Mouse (Mus musculus): ENCODE results near the gene Prkar2b. TPM values are rescaled to one million over a fixed set of nuclear protein-coding genes. Genes with fewer than 3 reads are reported as not detected.
A peak's percentile ranks its signal among the peaks of the same experiment; 100 is the strongest.

The Prkar2b gene
- total RNA-seq, 4 experiments from 2014 or later, result 0.73 to 5.9 (median 3.0) TPM

DNA sequence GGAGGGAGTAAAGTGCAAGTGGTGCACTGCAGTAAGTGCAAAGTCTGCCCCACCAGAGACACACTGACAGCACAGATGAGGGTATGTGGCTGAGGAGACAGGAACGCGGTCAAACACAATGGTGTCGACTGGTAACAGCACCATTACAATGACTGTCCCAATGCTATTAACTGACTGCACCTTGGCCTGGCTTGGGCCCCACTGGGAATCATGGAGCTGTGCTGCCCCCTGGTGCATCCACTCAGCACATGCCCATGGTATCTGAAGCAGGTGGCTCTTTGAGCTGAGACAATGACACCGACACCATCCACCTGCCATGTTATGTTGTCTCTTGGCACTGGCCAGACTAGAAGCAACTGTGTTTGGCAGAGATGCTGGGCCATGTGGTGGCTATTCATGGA, 134.4 kb downstream of the Prkar2b start:
- DNase-seq (ENCODE audit: low spot score in 2 of 2), result peak; percentile 26 to 62

DNA sequence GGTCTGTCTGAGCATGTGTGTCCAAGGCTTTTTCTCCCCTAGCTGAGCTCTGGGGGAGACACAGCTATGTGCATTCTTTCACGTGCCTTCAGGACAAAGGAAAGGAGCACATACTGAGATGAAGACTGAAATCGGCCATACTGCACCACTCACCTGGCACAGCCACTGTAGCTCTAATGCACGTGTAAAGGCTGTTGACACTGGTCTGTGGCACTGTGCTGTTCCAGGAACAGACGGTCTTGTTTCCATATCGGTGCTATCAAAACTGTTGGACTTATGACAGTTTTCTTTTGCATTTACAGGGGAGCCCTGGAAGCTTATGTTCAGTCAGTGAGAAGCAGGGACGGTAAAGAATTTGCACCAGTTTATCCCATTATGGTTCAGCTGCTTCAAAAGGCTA, 135.8 kb downstream of the Prkar2b start:
- no peak for DNase-seq (ENCODE audit: low spot score in 2 of 2)

DNA sequence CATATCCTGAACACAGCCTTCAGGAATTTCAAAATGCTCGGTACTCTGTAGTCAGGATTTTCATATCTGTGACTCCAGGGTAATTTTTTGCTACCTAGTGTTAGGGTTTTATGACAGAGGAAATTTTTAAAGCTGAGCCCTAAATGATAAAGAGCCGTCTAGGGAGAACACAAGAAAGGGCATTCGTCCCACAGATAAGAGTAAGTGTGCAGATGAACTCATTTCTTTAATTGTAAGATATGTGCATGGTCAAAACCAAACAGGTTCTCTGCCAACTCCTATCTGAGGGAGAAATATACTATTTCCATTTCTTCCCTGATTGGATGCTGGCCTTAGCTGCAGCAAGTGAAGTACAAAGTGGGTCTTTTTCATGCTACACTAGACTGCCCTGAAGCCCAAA, 137.0 kb downstream of the Prkar2b start:
- no peak for DNase-seq (ENCODE audit: low spot score in 2 of 2)

DNA sequence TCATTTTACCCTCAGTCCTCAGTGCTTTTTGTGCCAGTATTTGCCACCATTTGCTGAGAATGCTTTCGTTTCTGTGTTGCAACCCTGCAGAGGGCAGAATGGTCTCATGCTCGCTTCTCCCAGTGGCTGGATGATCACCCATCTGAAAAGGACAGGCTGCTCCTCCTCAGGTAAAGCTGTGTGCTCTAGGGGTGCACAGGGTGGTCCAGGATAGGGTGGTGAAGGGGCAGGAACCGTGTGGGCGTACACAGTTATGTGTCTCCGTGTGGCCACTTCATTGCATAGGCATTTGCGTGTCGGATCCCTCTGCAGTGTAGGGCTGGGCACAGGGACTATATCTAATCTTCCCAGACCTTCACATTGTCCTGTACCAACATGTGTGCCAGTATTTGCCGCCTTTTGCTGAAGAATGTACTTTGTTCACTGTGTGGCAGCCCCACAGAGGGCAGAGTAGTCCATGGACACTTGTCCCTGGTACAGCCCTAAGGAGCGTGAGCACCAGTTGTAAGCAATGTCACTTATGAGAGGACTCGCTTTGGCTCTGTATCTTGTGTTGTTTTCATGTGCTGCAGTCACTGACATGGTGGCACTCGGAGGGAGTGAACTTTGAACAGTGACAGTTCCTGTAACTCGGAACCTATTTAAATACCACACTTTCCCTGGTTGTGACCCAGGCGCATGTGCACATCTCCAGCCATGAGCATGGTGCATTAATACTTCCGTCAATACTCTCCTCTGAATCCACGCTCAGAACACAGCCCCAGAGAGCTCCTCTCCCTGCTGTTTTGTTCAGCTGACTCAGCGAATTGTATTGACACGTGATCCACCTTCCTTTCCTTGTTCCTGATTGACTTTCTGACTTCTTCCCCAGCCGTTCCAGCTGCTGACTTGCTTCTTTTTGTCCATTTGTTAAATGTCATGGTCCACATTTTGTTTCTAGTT, 140.4 kb downstream of the Prkar2b start:
- no peak for DNase-seq (ENCODE audit: low spot score in 2 of 2)

DNA sequence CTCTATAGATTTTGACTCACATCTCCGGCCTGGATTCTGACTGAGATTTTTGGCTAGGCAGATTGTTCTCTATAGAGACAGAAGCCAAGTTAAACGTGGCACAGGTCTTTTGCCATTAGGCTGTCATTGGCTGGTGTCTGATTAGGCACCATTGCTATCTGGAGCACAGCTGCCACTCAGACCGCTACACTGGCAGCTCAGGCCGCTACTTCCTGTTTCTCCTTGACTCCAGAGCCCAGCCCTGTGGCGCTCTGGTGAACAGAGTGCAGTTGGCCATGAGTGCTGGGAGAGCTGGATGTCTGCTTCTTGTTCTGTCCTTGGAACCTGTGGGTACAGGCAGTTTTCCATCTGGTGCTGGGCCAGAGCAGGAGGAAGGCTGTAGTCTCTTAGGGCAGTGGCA, 143.9 kb downstream of the Prkar2b start:
- DNase-seq (ENCODE audit: low spot score in 2 of 2), result peak; percentile 63 to 70

DNA sequence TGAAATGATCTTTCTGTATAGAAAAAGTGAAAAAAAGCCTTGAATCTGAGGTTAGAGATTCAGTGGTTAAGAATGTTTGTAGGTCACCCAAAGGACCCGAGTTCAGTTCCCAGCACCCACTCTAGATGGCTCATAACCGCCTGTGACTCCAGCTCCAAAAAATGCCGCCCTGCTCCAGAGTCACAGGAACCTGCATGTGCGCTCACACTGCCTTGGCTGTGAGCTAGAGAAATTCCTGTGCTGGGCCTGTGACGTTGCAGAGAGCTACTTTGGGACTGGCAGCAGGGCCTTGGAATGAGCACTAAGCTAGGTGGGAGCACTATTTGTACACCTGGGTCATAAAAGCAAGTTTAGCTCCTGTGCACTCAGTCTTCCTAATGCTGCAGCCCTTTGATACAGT, 144.4 kb downstream of the Prkar2b start:
- DNase-seq (ENCODE audit: low spot score in 2 of 2), result no peak

DNA sequence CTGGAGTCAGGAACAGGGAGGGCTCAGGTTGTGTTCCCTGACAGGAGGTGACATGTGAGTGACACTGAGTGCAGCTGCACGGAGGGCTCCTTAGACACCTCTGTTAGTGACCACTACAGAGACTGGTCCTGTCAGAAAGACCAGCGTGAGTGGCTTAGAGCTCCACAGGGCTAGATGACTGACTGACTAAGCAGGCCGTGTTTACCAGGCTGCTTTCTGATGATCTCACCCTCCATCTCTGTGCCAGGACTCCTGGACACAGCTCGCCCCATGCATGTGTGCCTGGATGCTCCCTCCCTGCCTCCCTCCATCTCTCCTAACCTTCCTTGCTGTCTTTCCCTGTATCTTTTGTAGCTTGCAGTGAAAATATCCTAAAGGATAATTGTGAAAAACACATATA, 147.5 kb downstream of the Prkar2b start:
- DNase-seq (ENCODE audit: low spot score in 2 of 2), result peak; percentile 42

DNA sequence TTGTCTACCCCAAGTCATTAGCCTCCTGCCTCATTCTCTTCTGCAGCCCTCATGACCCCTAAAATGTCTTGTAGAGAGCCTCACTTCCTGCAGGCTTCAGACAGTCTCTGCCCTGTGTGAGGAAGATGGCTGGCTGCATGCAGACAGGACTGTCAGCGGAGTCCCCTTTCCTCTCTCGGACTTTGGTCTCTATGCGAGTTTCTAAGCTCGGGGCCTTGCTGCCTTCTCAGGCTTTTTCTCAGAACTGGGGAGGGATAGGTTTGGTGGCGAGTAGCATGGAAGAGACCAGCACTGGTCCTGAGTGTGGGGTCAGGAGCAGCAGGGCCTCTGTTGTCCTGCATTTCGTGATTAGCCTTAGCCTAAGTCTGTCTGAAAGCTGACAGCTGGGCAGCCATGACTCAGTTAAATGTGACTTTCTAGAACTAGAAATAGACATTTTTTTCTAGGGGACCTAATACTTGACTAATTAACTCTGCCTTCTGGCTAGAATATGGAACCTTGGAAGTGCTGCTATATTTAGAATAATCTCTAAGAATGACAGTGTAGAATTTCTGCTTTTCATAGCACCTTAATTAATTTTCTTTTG, 148.0 kb downstream of the Prkar2b start:
- DNase-seq (ENCODE audit: low spot score in 2 of 2), result no peak

Other genes with a start within 250 kb of the Prkar2b start
- 10 to 100 TPM; 65.3 to 78.0 (median 69.0) TPM for gene Hbp1, start 110.8 kb downstream of the Prkar2b start, total RNA-seq (2022)
- under 1 TPM; 0.27 to 0.59 (median 0.43) TPM for gene Pik3cg, start 147.4 kb upstream of the Prkar2b start, total RNA-seq (2022)

Data from gastrocnemius, adult 8-10 months (tissue).